11 mouse cellular contexts compared by ENCODE assay signal in the genomic region with DNA sequence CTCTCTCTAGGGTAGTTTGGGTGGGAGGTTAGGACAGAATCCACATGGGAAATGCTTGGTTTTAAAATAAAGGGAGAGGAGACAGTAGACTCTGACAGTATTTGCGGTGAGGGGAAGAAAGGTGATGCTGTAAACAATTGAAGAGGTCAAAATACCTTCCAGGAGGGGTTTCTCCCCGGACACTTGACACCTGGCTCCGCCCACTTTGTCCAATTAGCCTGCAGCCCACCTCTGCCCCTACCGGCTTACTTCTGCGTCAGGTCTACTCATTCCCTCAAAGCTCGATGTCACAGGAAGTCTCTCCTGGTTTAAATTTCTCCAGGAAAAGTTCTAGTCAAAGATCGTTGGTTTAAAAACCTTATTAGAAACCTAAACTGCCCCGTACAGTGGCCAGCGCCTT. TPM values are rescaled to one million over a fixed set of nuclear protein-coding genes. Genes with fewer than 3 reads are reported as not detected.
A peak's percentile ranks its signal among the peaks of the same experiment; 100 is the strongest.
DNase-seq lines count a peak whose midpoint lies in the region; ATAC-seq lines count a peak whose summit lies in the region.
"Had no signal": no experiment of that assay in that cellular context is flagged by ENCODE, and none has a peak within 500 bp of the region (broad histone marks: within the 10 kb centered on the region; RNA-seq: fewer than 3 reads in every experiment).

No protein-coding gene starts in this region.

- H3K4me2 ChIP-seq in heart, embryonic 14.5 days (ENCODE audit: low read length) = peak overlapping the region; percentile 31
- H3K4me2 ChIP-seq in embryonic facial prominence, embryonic 11.5 days (ENCODE audit: low read depth, low read length) = no peak overlapping the region
- H3K4me2 ChIP-seq: lung, embryonic 14.5 days; neural tube, embryonic 13.5 days had no signal

- no peaks in the 10 kb centered on the region for H3K36me3 ChIP-seq in heart, embryonic 14.5 days (ENCODE audit: control insufficient read depth, insufficient read depth, low read length)
- H3K36me3 ChIP-seq in embryonic facial prominence, embryonic 11.5 days (replicated peaks; ENCODE audit: control insufficient read depth, insufficient read depth, low read depth, low read length) = no peaks in the 10 kb centered on the region
- H3K36me3 ChIP-seq: neural tube, embryonic 13.5 days had no signal

- intact Hi-C loops in heart, postnatal 14 days (cut with DNase I) = no loop called here

- no peak for ATAC-seq in heart, embryonic 14.5 days (ENCODE audit: insufficient number of reproducible peaks, insufficient read depth, low FRiP score, low read depth)
- no peak for ATAC-seq in embryonic facial prominence, embryonic 11.5 days (replicated peaks; ENCODE audit: insufficient number of reproducible peaks, low FRiP score, low TSS enrichment, low read depth)
- ATAC-seq in frontal cortex, adult (ENCODE audit: low TSS enrichment) = no peak
- ATAC-seq: hindbrain, embryonic 16.5 days had no signal

- H3K27ac ChIP-seq in heart, embryonic 14.5 days (replicated peaks in 1 of 2; ENCODE audit: control insufficient read depth in 1 of 2, insufficient read depth in 1 of 2, low read depth in 2 of 2, low read length in 2 of 2) = no peak overlapping the region
- H3K27ac ChIP-seq in embryonic facial prominence, embryonic 11.5 days (replicated peaks; ENCODE audit: low read depth, low read length) = no peak overlapping the region
- H3K27ac ChIP-seq: neural tube, embryonic 13.5 days had no signal

- no peak overlapping the region for H3K4me3 ChIP-seq in heart, embryonic 14.5 days (ENCODE audit: control insufficient read depth in 1 of 2, insufficient read depth in 1 of 2, low read depth in 1 of 2, low read length in 2 of 2)
- no peak overlapping the region for H3K4me3 ChIP-seq in embryonic facial prominence, embryonic 11.5 days (ENCODE audit: low read depth, low read length)
- H3K4me3 ChIP-seq: neural tube, embryonic 13.5 days had no signal

- no peak for DNase-seq in heart, postnatal 14 days
- DNase-seq in lung, postnatal 36 days = peak; percentile 11
- DNase-seq in lung, postnatal 4 days = no peak
- peak; percentile 48 for DNase-seq in embryonic facial prominence, embryonic 11.5 days (ENCODE audit: low spot score)
- no peak for DNase-seq in cerebellum, adult 8-10 months
- DNase-seq: adrenal gland, postnatal 25 days; lung, embryonic 14.5 days had no signal

- no peaks in the 10 kb centered on the region for H3K9me3 ChIP-seq in heart, embryonic 14.5 days (ENCODE audit: control insufficient read depth, low read length)
- no peaks in the 10 kb centered on the region for H3K9me3 ChIP-seq in embryonic facial prominence, embryonic 11.5 days (replicated peaks; ENCODE audit: control insufficient read depth, low read length)
- H3K9me3 ChIP-seq: neural tube, embryonic 13.5 days had no signal

- H3K4me1 ChIP-seq in heart, embryonic 14.5 days (ENCODE audit: control insufficient read depth in 2 of 2, insufficient read depth in 2 of 2, low read length in 2 of 2) = peaks cover 0 to 11% of the 10 kb centered on the region in 2 experiments; a peak in 3 of 4 replicates
- no peaks in the 10 kb centered on the region for H3K4me1 ChIP-seq in embryonic facial prominence, embryonic 11.5 days (ENCODE audit: control insufficient read depth, insufficient read depth, low read length)
- H3K4me1 ChIP-seq: neural tube, embryonic 13.5 days had no signal

- H3K9ac ChIP-seq in heart, embryonic 14.5 days (ENCODE audit: low read length) = no peak overlapping the region
- H3K9ac ChIP-seq in embryonic facial prominence, embryonic 11.5 days (replicated peaks; ENCODE audit: low read length) = no peak overlapping the region
- H3K9ac ChIP-seq: lung, embryonic 14.5 days; neural tube, embryonic 13.5 days had no signal

- WGBS in heart, embryonic 14.5 days = 9% methylated on average over 9 of the region's 9 CpGs
- 2% methylated on average over 9 of the region's 9 CpGs for WGBS in embryonic facial prominence, embryonic 11.5 days

- H3K27me3 ChIP-seq in heart, embryonic 14.5 days (ENCODE audit: control insufficient read depth, insufficient read depth, low read length) = no peaks in the 10 kb centered on the region
- no peaks in the 10 kb centered on the region for H3K27me3 ChIP-seq in embryonic facial prominence, embryonic 11.5 days (ENCODE audit: control insufficient read depth, insufficient read depth, low read length)

RNA-seq across cellular contexts. Expression of gene Usp46, which starts 8.5 kb away (rescaled TPM):
- polyA plus RNA-seq in heart, embryonic 14.5 days (2014; fragmentation: Nextera tagmentation; extraction: Ambion mirVana) = 35.2 and 37.1 TPM in 2 replicates
- total RNA-seq in heart, postnatal 14 days (2021) = 10 to 100 TPM; 42.9 to 43.6 TPM
- 53.1 and 60.0 TPM in 2 replicates for polyA plus RNA-seq in embryonic facial prominence, embryonic 11.5 days (2014; fragmentation: Nextera tagmentation; extraction: Ambion mirVana)

Comparison
In these comparisons a context has a peak if more than half of its experiments do, and no peak if none do; other contexts are left out.
1. DNase-seq: peak in lung, postnatal 36 days (single experiment) and embryonic facial prominence, embryonic 11.5 days (single experiment); none in heart, postnatal 14 days (0 of 2), lung, postnatal 4 days (0 of 2) and cerebellum, adult 8-10 months (single experiment).